In genomic region chr10:94426000-94426920, GRCm38 (mm10) we compare ENCODE assay signal across 8 mouse cellular contexts.
DNase-seq lines count a peak whose midpoint lies in the region; ATAC-seq lines count a peak whose summit lies in the region.

No protein-coding gene starts in this region.

- H3K4me3 ChIP-seq in hindbrain, embryonic 10.5 days = no peak overlapping the region
- H3K4me3 ChIP-seq in lung, embryonic 16.5 days (ENCODE audit: low read length) = no peak overlapping the region

- H3K4me1 ChIP-seq in hindbrain, embryonic 10.5 days (replicated peaks) = peaks cover 6% of the 10 kb centered on the region
- peaks cover 4% of the 10 kb centered on the region; the same call in 1 of the 2 replicates for H3K4me1 ChIP-seq in lung, embryonic 16.5 days (replicated peaks; ENCODE audit: control insufficient read depth, insufficient read depth, low read length)

- peak overlapping the region; percentile 66 for H3K27ac ChIP-seq in hindbrain, embryonic 10.5 days
- peak overlapping the region; percentile 60 for H3K27ac ChIP-seq in lung, embryonic 16.5 days (ENCODE audit: low read length)

- H3K36me3 ChIP-seq in hindbrain, embryonic 10.5 days = no peaks in the 10 kb centered on the region
- no peaks in the 10 kb centered on the region for H3K36me3 ChIP-seq in lung, embryonic 16.5 days (ENCODE audit: control insufficient read depth, insufficient read depth, low read length)

- H3K9me3 ChIP-seq in hindbrain, embryonic 10.5 days = no peaks in the 10 kb centered on the region
- no peaks in the 10 kb centered on the region for H3K9me3 ChIP-seq in lung, embryonic 16.5 days (ENCODE audit: control insufficient read depth, low read length)

- peak; percentile 95 for ATAC-seq in lung, embryonic 16.5 days (ENCODE audit: low read depth)

- H3K9ac ChIP-seq in lung, embryonic 16.5 days (ENCODE audit: low read length) = no peak overlapping the region; the same call in 1 of the 2 replicates

- peak; percentile 55 for DNase-seq in MN1 (ENCODE audit: low spot score)
- DNase-seq in cerebellum, adult 9-10 months = peak; percentile 39
- peak; percentile 57 to 73 for DNase-seq in frontal cortex, postnatal 14 days (ENCODE audit: low spot score in 2 of 2)
- peak; percentile 44 for DNase-seq in hindbrain, embryonic 10.5 days (ENCODE audit: low spot score)
- peak; percentile 87 for DNase-seq in layer of hippocampus, adult 9-11 months
- DNase-seq in right cerebral cortex, adult 2 months (ENCODE audit: low spot score in 2 of 2) = peak; percentile 48 to 66
- DNase-seq in yolk sac, embryonic 10.5 days (ENCODE audit: low spot score) = peak; percentile 17

- 69% methylated on average over 12 of the region's 12 CpGs for WGBS in hindbrain, embryonic 10.5 days
- WGBS in lung, embryonic 16.5 days = 28% methylated on average over 12 of the region's 12 CpGs

- no peaks in the 10 kb centered on the region for H3K27me3 ChIP-seq in hindbrain, embryonic 10.5 days (ENCODE audit: insufficient read depth, poor library complexity, severe bottlenecking)
- H3K27me3 ChIP-seq in lung, embryonic 16.5 days (ENCODE audit: control insufficient read depth, insufficient read depth, low read depth, low read length) = no peaks in the 10 kb centered on the region

- H3K4me2 ChIP-seq in lung, embryonic 16.5 days (ENCODE audit: low read depth, low read length) = peak overlapping the region; percentile 21

Comparison
In these comparisons a context has a peak if more than half of its experiments do, and no peak if none do; other contexts are left out.
1. DNase-seq: peak in every context shown above with its lines; median percentile 87 in layer of hippocampus, adult 9-11 months; 65 in frontal cortex, postnatal 14 days; 57 in right cerebral cortex, adult 2 months; 55 in MN1; 44 in hindbrain, embryonic 10.5 days; 39 in cerebellum, adult 9-10 months; 17 in yolk sac, embryonic 10.5 days.